Mouse (Mus musculus): ENCODE measurements around the gene Nanp.

GRCm38 (mm10) chr2:150979861-150980620, 59.2 kb downstream of the Nanp start:
- TF ChIP-seq CTCF (IDR thresholded peaks at IDR 0.05) (no peak), EP300 (IDR thresholded peaks at IDR 0.05; ENCODE audit: insufficient read depth, low read depth, low read length) (no peak)
